Mouse (Mus musculus) small intestine, adult 2 months (tissue): ENCODE data around the gene Dock2.

Source experiments
- CTCF ChIP-seq: fragments of 200-500 bp; IDR thresholded peaks from 2 replicates; pipeline ENCODE4 v1.5.1; 2012; ENCODE audit warnings: low read depth, mild to moderate bottlenecking, control low read depth, inconsistent platforms, low read length, moderate library complexity, mixed read lengths; ENCODE audit not compliant: insufficient replicate concordance, insufficient read length; ENCODE audit errors: extremely low read depth
- POLR2A ChIP-seq: fragments of 200-500 bp; IDR thresholded peaks from 2 replicates; pipeline ENCODE4 v1.6.1; 2012; ENCODE audit warnings: low read depth, mild to moderate bottlenecking, control low read depth, inconsistent platforms, low read length, moderate library complexity

DNA sequence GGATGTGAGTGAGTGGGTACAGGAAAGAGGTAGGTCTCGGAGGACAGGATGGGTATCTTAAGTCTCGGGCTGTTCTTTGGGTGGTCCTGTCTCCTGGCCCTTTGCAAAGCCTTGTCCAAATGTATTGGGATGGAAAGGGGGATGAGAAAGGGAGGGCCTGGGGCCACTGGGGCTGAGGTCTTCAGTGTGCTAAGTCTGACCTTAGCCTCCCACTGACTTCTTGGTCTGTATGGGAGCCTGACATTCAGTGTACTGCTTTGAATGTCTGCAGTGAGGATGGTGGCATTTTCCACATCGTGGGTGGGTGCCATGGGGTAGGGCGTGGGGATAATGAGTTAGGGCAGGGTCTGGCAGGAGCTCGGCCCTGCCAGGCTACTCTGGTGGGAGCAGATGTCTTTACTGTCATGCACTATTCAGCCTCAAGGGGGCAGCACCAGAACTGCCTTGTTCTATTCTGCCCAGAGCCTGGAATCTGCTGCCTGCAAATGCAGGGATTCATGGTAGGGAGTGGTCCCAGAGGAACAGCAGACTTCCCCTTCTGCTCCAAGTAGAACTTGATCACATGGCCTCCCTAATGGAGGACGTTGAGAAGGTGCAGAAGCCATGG, 554.8 kb downstream of the Dock2 start:
- peak; percentile 47; the same call in 1 of the 2 replicates for TF ChIP-seq CTCF
- TF ChIP-seq POLR2A: no peak
